Mouse (Mus musculus) layer of hippocampus, postnatal 14 days (tissue): ENCODE data around the gene Msantd1. TPM values are rescaled to one million over a fixed set of nuclear protein-coding genes. Genes with fewer than 3 reads are reported as not detected.

Source experiments
- DNase-seq, 2 experiments: peaks; one replicate each; pipeline ENCODE4 v3.0.0; 2021 to 2022; ENCODE audit warnings: low spot score in 2 of 2, mixed read lengths in 1 of 2
- total RNA-seq, 2 experiments: library from RNA; stranded (reverse); gene quantifications; 2 replicates each; pipeline ENCODE4 v1.2.3; 2021

The Msantd1 gene
- total RNA-seq, 2 experiments from 2014 or later: 8.5 to 9.4 TPM

DNA sequence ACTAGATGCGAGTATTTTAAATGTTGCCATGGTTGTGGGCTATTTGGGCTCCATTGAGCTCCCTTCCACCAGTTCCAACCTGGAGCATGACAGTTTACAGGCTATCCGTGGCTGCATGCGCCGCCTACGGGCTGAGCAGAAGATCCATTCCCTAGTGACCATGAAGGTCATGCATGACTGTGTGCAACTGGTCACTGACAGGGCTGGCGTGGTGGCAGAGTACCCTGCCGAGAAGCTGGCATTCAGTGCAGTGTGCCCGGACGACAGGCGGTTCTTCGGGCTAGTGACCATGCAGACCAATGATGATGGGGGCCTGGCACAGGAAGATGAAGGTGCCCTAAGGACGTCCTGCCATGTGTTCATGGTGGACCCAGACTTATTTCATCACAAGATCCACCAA, 57.7 kb downstream of the Msantd1 start:
- DNase-seq: no peak

- no peak for DNase-seq
Measured at GRCm38 (mm10) chr5:34968386-34968785, 60.6 kb downstream of the Msantd1 start.

- no peak for DNase-seq
Measured at GRCm38 (mm10) chr5:34972471-34972870, 64.7 kb downstream of the Msantd1 start.

Other genes with a start within 250 kb of the Msantd1 start
- 10 to 100 TPM; 13.8 to 15.4 TPM for gene Nop14, start 247.9 kb upstream of the Msantd1 start, total RNA-seq
- gene Grk4, start 247.6 kb upstream of the Msantd1 start, total RNA-seq: 1 to 10 TPM; 5.3 to 6.5 TPM
- gene Htt, start 146.3 kb upstream of the Msantd1 start, total RNA-seq: 10 to 100 TPM; 78.0 to 81.2 TPM
- gene Rgs12, start 41.4 kb downstream of the Msantd1 start, total RNA-seq: 10 to 100 TPM; 44.3 to 50.3 TPM
- gene Hgfac, start 133.5 kb downstream of the Msantd1 start, total RNA-seq: 1 to 10 TPM in 1 of 2 experiments, under 1 TPM in 1; 0.81 to 1.5 TPM
- 10 to 100 TPM; 20.1 to 25.0 TPM for gene Dok7, start 148.8 kb downstream of the Msantd1 start, total RNA-seq
- 100 to 1,000 TPM; 129 to 130 TPM for gene Lrpap1, start 197.8 kb downstream of the Msantd1 start, total RNA-seq